Mouse (Mus musculus): ENCODE data around the gene Commd4. TPM values are rescaled to one million over a fixed set of nuclear protein-coding genes. Genes with fewer than 3 reads are reported as not detected.

The Commd4 gene
- 100 to 1,000 TPM; 265 to 305 TPM for polyA plus RNA-seq (2017; shearing (Covaris generic))

GRCm38 (mm10) chr9:57158013-57158470 is at the start of gene Commd4:
Gene Commd4, minus strand, starts transcription at chr9:57158331.

GRCm38 (mm10) chr9:57148144-57148878 is 9.8 kb downstream of the Commd4 start, which contains the start of gene Neil1:
Gene Neil1, minus strand, starts transcription at chr9:57148305.

GRCm38 (mm10) chr9:57130577-57131433 is 27.3 kb downstream of the Commd4 start, which contains the start of gene Man2c1:
Gene Man2c1, plus strand, starts transcription at chr9:57130690.

Other genes with a start within 250 kb of the Commd4 start
- 1 to 10 TPM; 6.7 to 8.4 TPM for gene Snx33, start 230.0 kb downstream of the Commd4 start, polyA plus RNA-seq (2017; shearing (Covaris generic))
- 100 to 1,000 TPM in 1 of 2 experiments, 10 to 100 TPM in 1; 92.8 to 112 TPM for gene Imp3, start 220.9 kb downstream of the Commd4 start, polyA plus RNA-seq (2017; shearing (Covaris generic))
- 10 to 100 TPM; 17.0 to 17.7 TPM for gene Snupn, start 207.5 kb downstream of the Commd4 start, polyA plus RNA-seq (2017; shearing (Covaris generic))
- gene Ptpn9, start 163.4 kb downstream of the Commd4 start, polyA plus RNA-seq (2017; shearing (Covaris generic)) = 10 to 100 TPM; 12.8 to 20.3 TPM
- gene Sin3a, start 86.3 kb downstream of the Commd4 start, polyA plus RNA-seq (2017; shearing (Covaris generic)) = 10 to 100 TPM; 26.4 to 30.3 TPM
- gene Man2c1, start 27.6 kb downstream of the Commd4 start, polyA plus RNA-seq (2017; shearing (Covaris generic)) = 10 to 100 TPM; 38.8 to 43.2 TPM
- gene Neil1, start 10.0 kb downstream of the Commd4 start, polyA plus RNA-seq (2017; shearing (Covaris generic)) = 10 to 100 TPM; 19.2 to 28.5 TPM
- gene Trcg1, start 78.2 kb upstream of the Commd4 start, polyA plus RNA-seq (2017; shearing (Covaris generic)) = under 1 TPM in 1 of 2 experiments, not detected in 1; 0.33 TPM
- gene 1700017B05Rik, start 104.3 kb upstream of the Commd4 start, polyA plus RNA-seq (2017; shearing (Covaris generic)) = 10 to 100 TPM; 16.2 to 66.7 TPM